Mouse (Mus musculus): ENCODE measurements around the gene Btbd3.

Btbd3 gene

DNA sequence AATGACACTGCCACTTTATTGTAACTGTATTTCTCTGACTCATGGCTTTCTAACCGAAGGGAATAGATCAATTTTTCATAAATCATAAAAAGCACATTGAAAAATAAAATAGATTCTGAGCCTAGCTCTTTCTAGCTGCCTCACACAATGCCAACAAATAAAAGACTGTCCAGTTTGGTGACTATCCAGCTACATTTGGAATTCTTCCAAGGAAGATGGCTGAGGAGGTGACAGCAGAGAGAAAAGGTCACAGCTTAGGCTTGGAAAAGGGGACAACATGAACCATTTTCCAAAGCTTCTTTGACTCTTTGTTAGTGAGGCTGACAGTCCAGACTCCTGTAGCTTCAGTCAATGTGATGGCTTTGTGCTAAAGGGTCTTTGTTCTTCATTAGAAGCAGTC, 132.2 kb downstream of the Btbd3 start:
- no peak for DNase-seq (ENCODE audit: low read depth, low spot score)

- DNase-seq (ENCODE audit: low read depth, low spot score): no peak
These were observed 146.7 kb downstream of the Btbd3 start for GRCm38 (mm10) chr2:138403046-138403445.

- peak; percentile 26 for DNase-seq (ENCODE audit: low read depth, low spot score)
These were observed 149.6 kb downstream of the Btbd3 start for GRCm38 (mm10) chr2:138405753-138406528.

- no peak for DNase-seq (ENCODE audit: low read depth, low spot score)
These were observed 150.3 kb downstream of the Btbd3 start for GRCm38 (mm10) chr2:138406703-138407102.

DNA sequence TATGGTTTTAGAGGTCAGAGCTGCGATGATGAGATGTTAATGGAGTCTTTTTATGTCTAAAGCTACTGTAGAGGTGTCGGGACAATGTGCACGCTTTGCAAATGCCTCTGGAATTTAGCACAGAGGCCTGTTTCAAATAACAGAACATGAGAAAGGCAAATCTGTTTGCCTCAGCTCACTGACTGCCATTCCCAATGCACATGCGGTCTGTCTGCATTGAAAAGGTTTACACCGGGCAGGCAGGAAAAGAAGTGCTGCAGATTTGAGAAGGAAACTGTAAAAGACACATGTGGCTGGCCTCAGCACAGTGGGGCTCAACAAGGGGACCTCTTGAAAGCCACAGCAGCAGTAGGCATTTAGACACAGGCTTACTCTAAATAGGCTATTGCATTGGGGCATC, 156.2 kb downstream of the Btbd3 start:
- no peak for DNase-seq (ENCODE audit: low read depth, low spot score)

GRCm38 (mm10) chr2:138422321-138422720, 166.0 kb downstream of the Btbd3 start:
- no peak for DNase-seq (ENCODE audit: low read depth, low spot score)

GRCm38 (mm10) chr2:138431991-138432390, 175.6 kb downstream of the Btbd3 start:
- no peak for DNase-seq (ENCODE audit: low read depth, low spot score)

GRCm38 (mm10) chr2:138446466-138446865, 190.1 kb downstream of the Btbd3 start:
- no peak for DNase-seq (ENCODE audit: low read depth, low spot score)

GRCm38 (mm10) chr2:138446943-138447342, 190.6 kb downstream of the Btbd3 start:
- no peak for DNase-seq (ENCODE audit: low read depth, low spot score)

DNA sequence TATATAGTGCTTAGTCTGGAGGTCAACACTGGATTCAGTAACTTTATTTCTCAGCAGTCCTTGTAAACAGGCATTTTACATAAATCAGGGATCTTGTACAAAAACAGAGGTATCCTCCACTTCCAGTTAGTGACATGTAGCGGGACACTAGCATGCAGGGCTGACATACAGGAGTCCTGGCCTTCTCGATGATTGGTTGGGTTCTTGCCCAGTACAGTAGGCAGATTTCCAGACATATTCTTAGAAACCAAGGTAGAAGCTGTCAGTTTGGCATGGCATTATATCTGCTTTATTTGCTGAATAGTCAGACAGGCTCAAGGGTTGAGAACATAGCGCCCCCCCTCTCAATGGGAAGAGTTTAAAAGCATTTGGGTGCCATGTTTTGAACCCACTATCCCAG, 191.3 kb downstream of the Btbd3 start:
- DNase-seq (ENCODE audit: low read depth, low spot score): no peak

DNA sequence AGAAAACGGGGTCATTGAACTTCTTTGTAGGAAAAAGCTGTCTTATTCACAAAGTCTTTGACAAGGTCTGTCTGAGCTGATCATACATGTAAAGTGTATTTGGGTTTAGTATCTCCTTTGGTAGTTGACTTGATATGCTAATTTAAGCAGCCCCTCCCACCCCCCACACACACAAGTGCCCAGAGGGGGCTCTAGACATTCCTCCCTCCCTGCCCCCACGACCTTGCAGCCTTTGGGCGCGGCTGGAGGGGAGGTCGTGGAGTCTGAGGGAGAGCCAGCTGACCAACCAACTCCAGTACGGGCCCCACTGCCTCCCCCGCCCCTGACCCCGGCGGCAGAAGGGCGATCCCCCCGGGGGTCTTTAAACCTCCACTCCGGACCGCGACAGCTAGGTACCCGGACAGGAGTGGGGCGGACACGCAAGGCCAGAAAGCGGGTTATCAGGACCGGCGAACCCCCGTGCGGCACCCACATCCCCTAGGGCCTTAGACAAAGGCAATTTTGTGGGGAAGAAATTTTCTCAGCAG, 211.7 kb downstream of the Btbd3 start:
- DNase-seq (ENCODE audit: low read depth, low spot score): no peak

DNA sequence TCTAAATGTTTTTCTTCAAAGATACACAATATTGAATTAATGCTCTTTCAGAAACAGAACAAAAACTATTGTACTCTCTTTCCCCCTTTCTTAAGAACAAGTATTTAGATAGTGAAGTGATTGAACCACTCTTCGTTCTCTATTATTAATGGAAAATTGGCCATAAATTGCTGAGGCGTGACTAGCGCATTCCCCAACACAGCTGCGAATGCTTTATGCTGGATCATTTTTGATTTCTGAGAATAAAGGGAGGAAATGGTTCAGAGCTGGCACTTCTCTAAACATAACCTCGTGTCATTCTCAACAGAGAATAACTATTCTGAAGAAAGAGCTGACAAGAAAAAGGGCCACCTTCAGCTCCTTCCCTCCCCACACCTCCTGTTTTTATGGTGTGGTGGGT, 217.0 kb downstream of the Btbd3 start:
- DNase-seq (ENCODE audit: low read depth, low spot score): no peak

- DNase-seq (ENCODE audit: low read depth, low spot score): no peak
These were observed 220.1 kb downstream of the Btbd3 start for GRCm38 (mm10) chr2:138476486-138476885.

DNA sequence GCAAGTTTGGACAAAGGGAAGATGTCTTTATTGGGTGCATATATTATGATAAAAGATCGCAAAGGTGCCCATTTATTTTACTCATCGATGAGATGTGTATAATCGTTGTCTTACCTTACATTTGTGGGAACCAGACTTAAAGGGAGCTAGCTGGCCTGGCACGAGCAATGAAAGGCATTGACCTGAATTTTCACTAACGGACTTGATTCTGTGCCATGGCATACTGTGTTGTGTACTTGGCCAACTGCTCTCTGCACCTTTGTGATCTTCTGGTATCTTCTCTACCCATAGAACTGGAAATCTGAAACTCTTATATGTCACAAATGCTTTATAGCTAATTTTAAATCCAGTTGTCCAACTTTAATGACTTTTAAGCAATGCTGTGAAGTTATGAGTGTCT, 220.9 kb downstream of the Btbd3 start:
- DNase-seq (ENCODE audit: low read depth, low spot score): no peak

DNA sequence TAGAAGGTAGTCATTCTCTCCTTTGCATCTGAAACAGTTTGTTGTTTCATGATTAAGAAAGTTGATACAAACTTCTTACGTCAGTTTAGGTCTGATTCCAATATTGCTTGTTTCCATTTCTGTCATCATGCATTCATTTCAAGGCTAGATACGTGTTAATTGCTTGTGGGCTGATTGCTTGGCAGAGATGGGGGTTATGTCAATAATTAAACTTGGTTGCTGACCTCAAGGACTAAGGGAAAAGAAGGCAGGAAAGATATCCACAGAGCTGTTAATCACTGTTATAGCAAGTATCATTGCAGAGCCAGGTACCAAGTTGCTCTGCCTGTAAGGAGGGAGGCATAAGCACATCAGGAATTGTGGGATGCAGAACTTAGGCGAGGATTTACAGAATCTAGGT, 226.2 kb downstream of the Btbd3 start:
- DNase-seq (ENCODE audit: low read depth, low spot score): no peak

DNA sequence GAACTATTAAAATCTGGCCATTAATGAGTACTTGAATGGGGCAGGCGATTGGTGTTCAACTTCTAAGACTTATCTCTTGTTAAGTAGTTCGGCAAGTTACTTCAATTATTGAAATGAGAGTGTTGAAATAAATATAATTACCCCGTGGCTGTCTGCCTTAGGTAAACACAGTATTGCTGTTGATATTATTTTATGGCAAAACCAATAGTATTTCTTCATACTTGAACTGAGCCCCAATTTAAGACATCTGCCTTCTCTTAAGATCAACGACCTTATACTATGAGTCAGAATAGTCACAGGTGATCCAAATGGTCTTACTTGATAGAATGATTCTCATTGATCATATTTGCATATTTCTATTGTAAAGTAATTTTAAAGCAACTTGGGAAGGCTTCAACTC, 228.5 kb downstream of the Btbd3 start:
- DNase-seq (ENCODE audit: low read depth, low spot score): no peak

DNA sequence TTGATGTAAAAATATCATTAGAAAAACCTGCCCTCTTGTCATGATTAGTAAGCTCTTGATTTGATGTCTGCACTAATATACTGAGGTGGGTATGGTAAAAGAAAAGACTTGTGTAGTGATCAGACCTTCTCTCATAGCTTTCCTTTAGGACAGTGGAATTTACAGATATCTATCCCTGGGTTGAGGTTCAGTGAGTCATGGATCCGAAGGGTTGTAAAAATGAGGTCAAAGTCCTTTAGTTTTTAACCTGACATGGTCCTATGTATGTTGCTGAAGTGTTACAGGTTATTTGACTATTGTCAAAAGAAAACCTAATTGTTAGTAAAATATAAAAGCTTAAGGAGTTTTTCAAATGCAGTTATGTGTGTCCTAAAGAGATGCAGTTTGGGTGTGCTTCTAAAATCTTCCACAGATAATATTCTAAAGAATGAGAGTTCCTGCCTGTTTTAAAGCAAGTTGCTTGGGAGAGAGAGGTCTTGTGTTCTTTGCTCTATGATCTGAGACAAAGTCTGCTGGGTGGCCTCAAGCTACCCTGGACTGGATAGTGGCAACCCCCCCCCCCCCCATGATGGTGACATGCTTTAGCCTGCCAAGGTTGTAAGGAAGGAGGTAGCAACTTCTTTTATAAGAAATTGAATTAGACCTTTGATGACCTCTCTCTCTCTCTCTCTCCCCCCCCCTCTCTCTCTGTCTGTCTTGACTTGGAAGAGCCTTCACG, 234.5 kb downstream of the Btbd3 start:
- no peak for DNase-seq (ENCODE audit: low read depth, low spot score)

DNA sequence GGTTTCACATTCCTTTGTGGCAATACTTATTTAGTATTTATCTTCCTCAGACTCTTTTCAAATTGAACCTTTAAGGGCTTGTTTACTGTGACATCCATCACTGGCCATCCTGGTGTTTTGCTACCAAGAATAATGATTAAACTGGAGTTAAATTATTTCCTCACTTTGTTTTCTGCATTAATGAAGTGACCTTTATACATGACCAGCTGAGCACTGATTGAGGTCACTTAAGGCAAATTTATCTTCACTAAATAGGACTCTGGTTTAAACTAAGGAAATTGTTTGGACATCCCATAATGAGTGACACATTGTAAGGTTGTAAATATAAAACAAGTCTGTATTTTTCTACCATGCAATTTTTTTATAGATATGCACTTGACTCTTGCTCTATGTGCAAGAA, 235.8 kb downstream of the Btbd3 start:
- no peak for DNase-seq (ENCODE audit: low read depth, low spot score)

DNA sequence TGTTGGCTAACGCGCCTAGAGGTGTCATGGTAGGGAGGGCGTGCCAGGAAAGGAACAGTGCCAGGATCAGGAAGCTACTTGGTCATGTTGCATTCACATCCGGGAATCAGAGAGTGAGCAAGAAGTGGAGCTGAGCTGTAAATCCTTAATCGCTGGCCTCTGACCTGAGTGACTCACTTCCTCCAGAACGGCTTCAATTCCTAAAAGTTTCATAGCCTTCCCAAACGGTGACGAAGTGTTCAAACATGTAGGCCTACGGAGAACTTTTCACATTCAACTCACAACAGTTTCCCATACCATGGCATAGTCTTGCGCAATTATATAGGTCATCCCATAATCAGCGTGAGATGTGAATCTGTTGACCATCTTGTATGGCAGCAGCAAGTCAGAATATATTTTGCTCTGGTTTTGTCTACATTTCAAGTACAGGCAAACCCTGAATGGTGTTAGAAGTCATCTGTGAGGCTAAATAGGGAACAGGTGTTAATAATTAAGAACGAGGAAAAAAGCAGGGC, 247.6 kb downstream of the Btbd3 start:
- no peak for DNase-seq (ENCODE audit: low read depth, low spot score)

DNA sequence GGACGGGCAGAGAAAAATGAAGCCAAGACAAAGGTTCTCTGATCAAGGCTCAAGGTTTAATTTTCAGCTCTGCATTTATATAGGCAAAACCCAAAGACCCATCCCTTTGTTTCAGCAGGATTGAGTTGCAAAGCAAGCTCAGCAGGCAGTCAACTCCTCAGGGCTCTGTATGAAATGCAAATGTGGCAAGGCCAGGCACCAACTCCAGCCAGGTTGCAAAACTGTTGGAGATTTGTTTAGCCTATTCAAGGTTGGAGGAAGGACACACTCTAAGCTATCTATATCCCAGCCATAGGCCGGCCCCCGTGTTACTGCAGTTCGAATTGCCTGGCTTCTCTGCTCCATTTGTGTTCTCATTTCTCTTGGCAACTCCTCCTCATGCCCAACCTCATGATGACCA, 259.2 kb downstream of the Btbd3 start:
- no peak for DNase-seq (ENCODE audit: low read depth, low spot score)

DNA sequence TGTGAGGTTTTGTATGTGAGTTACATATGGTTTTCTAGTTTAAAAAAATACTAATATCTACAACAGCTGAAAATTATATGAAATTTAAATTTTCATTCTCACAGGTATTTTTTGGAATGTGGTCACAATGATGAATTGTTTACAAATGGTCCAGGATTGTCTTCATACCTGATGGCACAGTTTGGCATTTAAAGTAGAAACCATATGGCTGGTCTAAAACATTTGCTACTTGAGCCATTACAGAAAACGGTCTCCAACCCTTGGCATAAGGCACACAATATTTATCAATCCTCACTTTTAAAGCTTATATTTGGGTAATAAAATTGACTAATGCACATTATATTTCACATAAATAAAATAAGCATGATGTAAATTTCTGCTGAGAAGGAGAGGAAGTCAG, 272.1 kb downstream of the Btbd3 start:
- DNase-seq (ENCODE audit: low read depth, low spot score): no peak

- no peak for DNase-seq (ENCODE audit: low read depth, low spot score)
These were observed 275.0 kb downstream of the Btbd3 start for GRCm38 (mm10) chr2:138531160-138531967.

Data from embryo, embryonic 11.5 days (tissue).